Mouse (Mus musculus) neural tube, embryonic 11.5 days (tissue): Measurements from ENCODE around the gene Flcn. TPM values are rescaled to one million over a fixed set of nuclear protein-coding genes. Genes with fewer than 3 reads are reported as not detected.

Experiments used
- ATAC-seq: fragments of 200-750 bp; cut with Nextera tagmentation; 2 replicates; pipeline ENCODE4 v1.8.0; 2017; ENCODE audit warnings: moderate number of reproducible peaks, mild to moderate bottlenecking, moderate TSS enrichment, moderate library complexity; ENCODE audit not compliant: insufficient read depth, low FRiP score, low TSS enrichment
- DNase-seq: peaks from one replicate; pipeline ENCODE4 v3.0.0-alpha.2; 2015; ENCODE audit warnings: low spot score
- H3K27ac ChIP-seq: fragments of 300-500 bp; sonication (generic); 2 replicates; pipeline ENCODE4 v1.5.1; 2014; ENCODE audit warnings: low read depth, mild to moderate bottlenecking, low read length
- H3K27me3 ChIP-seq: fragments of 300-500 bp; sonication (generic); 2 replicates; pipeline ENCODE4 v1.6.1; 2014; ENCODE audit warnings: mild to moderate bottlenecking, low read length, mixed read lengths; ENCODE audit not compliant: control insufficient read depth, insufficient read depth
- H3K36me3 ChIP-seq: fragments of 300-500 bp; sonication (generic); 2 replicates; pipeline ENCODE4 v1.6.1; 2014; ENCODE audit warnings: mild to moderate bottlenecking, low read length, moderate library complexity, mixed read lengths; ENCODE audit not compliant: control insufficient read depth, insufficient read depth
- H3K4me1 ChIP-seq: fragments of 300-500 bp; sonication (generic); 2 replicates; pipeline ENCODE4 v1.6.1; 2014; ENCODE audit warnings: low read length, mixed read lengths; ENCODE audit not compliant: control insufficient read depth, insufficient read depth
- H3K4me2 ChIP-seq: fragments of 300-500 bp; sonication (generic); 2 replicates; pipeline ENCODE4 v1.6.1; 2014; ENCODE audit warnings: low read depth, mild to moderate bottlenecking, moderate library complexity
- H3K4me3 ChIP-seq: fragments of 300-500 bp; sonication (generic); 2 replicates; pipeline ENCODE4 v1.5.1; 2014; ENCODE audit warnings: low read depth, low read length
- H3K9ac ChIP-seq: fragments of 300-500 bp; sonication (generic); 2 replicates; pipeline ENCODE4 v1.6.1; 2014; ENCODE audit warnings: mild to moderate bottlenecking, low read length
- H3K9me3 ChIP-seq: fragments of 300-500 bp; sonication (generic); 2 replicates; pipeline ENCODE4 v1.6.1; 2016; ENCODE audit warnings: low read length; ENCODE audit not compliant: control insufficient read depth
- WGBS: fragments of 180-500 bp; shearing (Covaris S2); extraction: QIAGEN DNeasy Blood & Tissue Kit; methylation state at CpG from one replicate; pipeline ENCODE4 v1.1.7; 2014; 5-methylcytosine and 5-hydroxymethylcytosine counted together
- polyA plus RNA-seq: library from polyadenylated mRNA; unstranded; fragments of >200 nt; fragmentation: Nextera tagmentation; extraction: Ambion mirVana; gene quantifications from 2 replicates; pipeline ENCODE4 v1.2.1, GENCODE M21; 2014

Gene Flcn
- polyA plus RNA-seq, 1 experiment from 2014 or later, result 30.9 TPM

DNA sequence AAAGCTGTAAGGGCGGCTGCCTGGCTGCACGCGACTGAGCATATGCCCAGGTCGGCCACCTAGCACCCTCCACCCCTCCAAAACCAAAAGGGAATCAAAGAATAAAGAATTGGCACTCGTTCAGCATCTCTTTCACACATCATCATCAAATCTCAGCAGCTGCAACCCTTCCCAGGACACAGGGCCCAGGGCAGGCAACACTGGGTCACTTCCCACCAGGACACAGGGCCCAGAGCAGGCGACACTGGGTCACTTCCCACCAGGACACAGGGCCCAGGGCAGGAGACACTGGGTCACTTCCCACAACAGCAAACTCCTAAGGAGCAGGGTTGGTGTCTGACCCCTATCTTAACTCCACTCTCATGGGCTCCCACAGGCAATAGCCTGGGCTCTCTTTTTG, 16.4 kb downstream of the Flcn start:
- no peak overlapping the region for H3K27ac ChIP-seq
- peaks cover 25% of the 10 kb centered on the region for H3K36me3 ChIP-seq
- no peaks in the 10 kb centered on the region for H3K27me3 ChIP-seq
- ATAC-seq (no peak), DNase-seq (no peak)
- no peak overlapping the region for H3K9ac ChIP-seq
- H3K4me2 ChIP-seq, result no peak overlapping the region
- WGBS, result 93% methylated on average over 6 of the region's 6 CpGs
- no peaks in the 10 kb centered on the region for H3K4me1 ChIP-seq
- H3K4me3 ChIP-seq, result no peak overlapping the region
- H3K9me3 ChIP-seq, result no peaks in the 10 kb centered on the region

DNA sequence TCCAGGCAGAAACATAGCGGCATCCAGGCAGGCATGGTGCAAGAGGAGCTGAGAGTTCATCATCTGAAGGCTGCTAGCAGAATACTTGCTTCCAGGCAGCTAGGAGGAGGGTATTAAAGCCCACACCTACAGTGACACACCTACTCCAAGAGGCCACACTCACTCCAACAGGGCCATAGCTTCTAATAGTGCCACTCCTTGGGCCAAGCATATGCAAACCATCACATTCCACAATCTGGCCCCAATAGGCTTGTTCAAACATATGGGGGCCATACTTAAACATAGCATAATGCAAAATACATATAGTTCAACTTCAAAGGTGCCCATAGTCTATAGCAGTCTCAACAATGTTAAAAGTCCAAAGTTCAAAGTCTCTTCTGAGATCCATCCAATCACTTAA, 20.5 kb downstream of the Flcn start:
- WGBS, result 86% methylated on average over 1 of the region's 1 CpGs
- Histone ChIP-seq H3K4me1 (no peaks in the 10 kb centered on the region), H3K9me3 (no peaks in the 10 kb centered on the region), H3K27ac (no peak overlapping the region), H3K9ac (no peak overlapping the region), H3K4me3 (no peak overlapping the region), H3K27me3 (0 out of 2 replicates have a peak, but pooled peaks cover 2% of the 10 kb centered on the region), H3K36me3 (peaks cover 14% of the 10 kb centered on the region), H3K4me2 (no peak overlapping the region)
- DNase-seq (no peak), ATAC-seq (no peak)

DNA sequence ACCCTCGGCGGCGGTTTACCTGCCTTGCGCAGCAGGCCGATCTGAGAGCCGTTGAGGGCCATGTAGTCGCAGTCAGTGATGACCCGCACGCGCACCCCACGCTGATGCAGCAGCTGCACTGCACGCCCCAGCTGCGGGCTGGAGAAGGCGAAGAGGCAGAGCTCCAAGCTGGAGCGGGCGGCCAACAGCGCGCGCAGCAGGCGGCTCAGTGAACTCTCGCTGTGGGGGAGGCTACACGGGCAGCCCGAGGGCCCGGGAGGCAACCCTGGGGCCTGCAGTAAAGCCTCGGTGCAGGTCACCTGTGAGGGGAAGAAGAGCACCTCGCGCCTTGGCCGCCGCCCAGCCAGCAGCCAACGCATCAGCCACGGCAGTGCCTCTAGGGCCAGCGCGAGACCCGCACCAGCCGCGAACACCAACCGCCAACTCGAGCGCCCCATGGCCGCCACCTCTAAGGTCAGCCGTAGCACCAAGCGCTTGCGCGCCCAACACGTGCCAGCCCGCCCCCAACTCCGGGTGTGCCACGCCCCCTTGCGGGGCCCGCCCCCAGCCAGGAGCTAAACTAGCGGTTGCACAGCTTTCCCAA, 22.5 kb downstream of the Flcn start, which contains the start of gene Pld6:
Gene Pld6, minus strand, starts transcription at position 447 of the 583 bp plus-strand sequence.
- DNase-seq, result peak; percentile 77
- H3K27me3 ChIP-seq, result 0 out of 2 replicates have a peak, but pooled peaks cover 2% of the 10 kb centered on the region
- H3K4me2 ChIP-seq, result peak within 1 kb of the TSS; percentile 61
- peak within 1 kb of the TSS; percentile 37 for H3K9ac ChIP-seq
- peaks cover 3% of the 10 kb centered on the region; the same call in 1 of the 2 replicates for H3K36me3 ChIP-seq
- no peak within 1 kb of the TSS for H3K27ac ChIP-seq
- no peak for ATAC-seq
- 1% methylated on average over 48 of the region's 51 CpGs for WGBS
- no peaks in the 10 kb centered on the region for H3K4me1 ChIP-seq
- H3K9me3 ChIP-seq, result no peaks in the 10 kb centered on the region
- peak within 1 kb of the TSS; percentile 21 for H3K4me3 ChIP-seq

DNA sequence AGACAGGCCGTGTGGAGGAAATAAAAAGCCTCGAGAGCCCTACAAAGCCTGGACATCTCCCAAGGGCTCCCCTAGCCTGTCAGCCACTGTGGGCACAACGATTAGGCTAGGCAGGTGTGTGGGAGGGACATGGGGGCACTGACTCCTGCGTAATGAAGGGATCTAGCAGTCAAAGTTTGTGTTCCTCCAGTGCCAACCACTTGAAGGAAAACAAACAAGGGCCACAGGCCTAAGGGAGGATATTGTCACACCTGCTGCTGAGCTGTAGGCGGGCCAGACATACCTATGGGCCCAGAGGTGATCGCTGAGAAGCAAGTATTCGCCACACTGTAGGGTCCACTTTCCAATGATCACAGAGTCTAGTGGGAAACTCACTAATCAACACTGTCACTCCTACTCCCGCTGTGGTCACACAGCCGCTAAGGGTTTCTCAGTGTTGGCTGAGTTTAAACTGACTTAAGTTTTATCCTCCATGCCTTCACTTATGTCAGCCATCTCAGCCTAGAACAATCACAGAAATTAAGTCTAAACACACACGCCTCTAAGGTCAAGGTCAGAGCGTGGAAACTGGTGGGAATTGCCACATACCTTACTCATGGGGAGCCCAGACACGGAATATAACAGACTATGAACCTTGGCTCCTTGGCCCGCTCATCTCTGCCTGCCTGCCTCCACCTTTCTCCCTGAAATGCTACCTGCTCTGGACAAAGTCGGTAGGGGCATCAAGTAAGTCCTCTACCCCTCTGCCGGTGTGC, 23.2 kb downstream of the Flcn start:
- Histone ChIP-seq H3K4me3 (peak overlapping the region; percentile 21; the same call in 1 of the 2 replicates), H3K27me3 (0 out of 2 replicates have a peak, but pooled peaks cover 2% of the 10 kb centered on the region), H3K4me2 (peak overlapping the region; percentile 61), H3K9me3 (no peaks in the 10 kb centered on the region), H3K36me3 (no peaks in the 10 kb centered on the region), H3K4me1 (no peaks in the 10 kb centered on the region), H3K9ac (peak overlapping the region; percentile 37; the same call in 1 of the 2 replicates), H3K27ac (no peak overlapping the region)
- no peak for DNase-seq
- WGBS, result 59% methylated on average over 15 of the region's 15 CpGs
- no peak; the same call in 1 of the 2 replicates for ATAC-seq

GRCm38 (mm10) chr11:59783591-59783990, 26.2 kb downstream of the Flcn start:
- H3K36me3 ChIP-seq, result no peaks in the 10 kb centered on the region
- no peak overlapping the region for H3K4me2 ChIP-seq
- H3K4me1 ChIP-seq, result no peaks in the 10 kb centered on the region
- WGBS, result 87% methylated on average over 6 of the region's 6 CpGs
- no peaks in the 10 kb centered on the region for H3K9me3 ChIP-seq
- H3K27ac ChIP-seq, result no peak overlapping the region
- H3K27me3 ChIP-seq, result 0 out of 2 replicates have a peak, but pooled peaks cover 2% of the 10 kb centered on the region
- no peak overlapping the region for H3K9ac ChIP-seq
- ATAC-seq (no peak), DNase-seq (no peak)
- no peak overlapping the region for H3K4me3 ChIP-seq

DNA sequence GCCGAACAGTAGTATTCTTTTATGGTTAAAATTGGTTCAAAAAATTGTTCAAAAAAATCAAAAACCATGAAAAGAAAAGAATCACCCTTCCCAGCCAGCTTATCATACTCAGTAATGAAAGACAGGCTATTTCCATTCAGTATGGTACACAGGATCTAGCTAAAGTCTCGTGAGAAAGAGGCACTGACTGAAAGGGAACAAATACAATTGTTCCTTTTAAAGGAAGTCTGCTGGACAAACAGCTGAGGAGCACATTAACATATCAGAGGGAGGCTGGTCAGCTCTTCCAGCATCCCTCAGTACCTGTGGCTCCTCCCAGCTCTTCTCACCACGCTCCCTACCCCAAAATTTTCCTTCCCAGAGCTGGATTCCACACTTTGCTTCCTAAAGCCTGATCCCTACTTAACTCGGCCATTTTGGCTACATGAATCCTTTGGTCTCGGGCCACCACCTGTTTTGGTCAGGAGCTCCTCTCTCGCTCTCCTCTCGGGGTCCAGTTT, 27.7 kb downstream of the Flcn start:
- peaks cover 2% of the 10 kb centered on the region for H3K36me3 ChIP-seq
- H3K27me3 ChIP-seq, result no peaks in the 10 kb centered on the region
- H3K4me3 ChIP-seq, result no peak overlapping the region
- no peak overlapping the region for H3K9ac ChIP-seq
- ATAC-seq (no peak), DNase-seq (no peak)
- WGBS, result 73% methylated on average over 7 of the region's 7 CpGs
- H3K4me1 ChIP-seq, result no peaks in the 10 kb centered on the region
- H3K4me2 ChIP-seq, result no peak overlapping the region
- no peak overlapping the region for H3K27ac ChIP-seq
- no peaks in the 10 kb centered on the region for H3K9me3 ChIP-seq

GRCm38 (mm10) chr11:59780241-59780640, 29.6 kb downstream of the Flcn start:
- no peak overlapping the region for H3K27ac ChIP-seq
- 89% methylated on average over 4 of the region's 4 CpGs for WGBS
- H3K9ac ChIP-seq, result no peak overlapping the region
- no peaks in the 10 kb centered on the region for H3K27me3 ChIP-seq
- H3K36me3 ChIP-seq, result peaks cover 10% of the 10 kb centered on the region
- no peak overlapping the region for H3K4me2 ChIP-seq
- ATAC-seq (no peak), DNase-seq (no peak)
- H3K9me3 ChIP-seq, result no peaks in the 10 kb centered on the region
- no peak overlapping the region for H3K4me3 ChIP-seq
- H3K4me1 ChIP-seq, result no peaks in the 10 kb centered on the region

GRCm38 (mm10) chr11:59779406-59779805, 30.4 kb downstream of the Flcn start:
- no peaks in the 10 kb centered on the region for H3K9me3 ChIP-seq
- WGBS, result 93% methylated on average over 4 of the region's 4 CpGs

More at GRCm38 (mm10) chr11:59779406-59779805, 30.4 kb downstream of the Flcn start:
- DNase-seq, result no peak
- no peaks in the 10 kb centered on the region for H3K27me3 ChIP-seq
- no peaks in the 10 kb centered on the region for H3K4me1 ChIP-seq
- no peak for ATAC-seq
- no peak overlapping the region for H3K4me3 ChIP-seq
- no peak overlapping the region for H3K9ac ChIP-seq
- H3K4me2 ChIP-seq, result no peak overlapping the region
- H3K36me3 ChIP-seq, result peaks cover 10% of the 10 kb centered on the region
- no peak overlapping the region for H3K27ac ChIP-seq
